Mouse (Mus musculus) hindbrain, postnatal 0 days (tissue): ENCODE results near the gene Actl7b. TPM values are rescaled to one million over a fixed set of nuclear protein-coding genes. Genes with fewer than 3 reads are reported as not detected.
A peak's percentile ranks its signal among the peaks of the same experiment; 100 is the strongest.

Experiments
- ATAC-seq: fragments of 200-750 bp; cut with Nextera tagmentation; 2 replicates; pipeline ENCODE4 v1.8.0; 2017; ENCODE audit warnings: mild to moderate bottlenecking, moderate TSS enrichment, moderate library complexity
- DNase-seq: peaks from one replicate; pipeline ENCODE4 v3.0.0-alpha.2; 2015; ENCODE audit warnings: low spot score
- H3K27ac ChIP-seq: fragments of 300-500 bp; sonication (generic); 2 replicates; pipeline ENCODE4 v1.5.1; 2014; ENCODE audit warnings: mild to moderate bottlenecking
- H3K27me3 ChIP-seq: fragments of 300-500 bp; sonication (generic); 2 replicates; pipeline ENCODE4 v1.6.1; 2014; ENCODE audit warnings: low read length, mixed read lengths; ENCODE audit not compliant: insufficient read depth
- H3K36me3 ChIP-seq: fragments of 300-500 bp; sonication (generic); 2 replicates; pipeline ENCODE4 v1.6.1; 2014; ENCODE audit warnings: low read length, mixed read lengths; ENCODE audit not compliant: insufficient read depth
- H3K4me1 ChIP-seq: fragments of 300-500 bp; sonication (generic); 2 replicates; pipeline ENCODE4 v1.6.1; 2014; ENCODE audit warnings: antibody characterized with exemption, low read length, mixed read lengths; ENCODE audit not compliant: insufficient read depth
- H3K4me2 ChIP-seq: fragments of 300-500 bp; sonication (generic); 2 replicates; pipeline ENCODE4 v1.6.1; 2014; ENCODE audit warnings: low read depth, mild to moderate bottlenecking, low read length, moderate library complexity, mixed read lengths
- H3K4me3 ChIP-seq: fragments of 300-500 bp; sonication (generic); 2 replicates; pipeline ENCODE4 v1.5.1; 2014; ENCODE audit warnings: low read length
- H3K9ac ChIP-seq: fragments of 300-500 bp; sonication (generic); replicated peaks from 2 replicates; pipeline ENCODE4 v1.6.1; 2014; ENCODE audit warnings: mild to moderate bottlenecking, low read length, moderate library complexity, mixed read lengths
- H3K9me3 ChIP-seq: fragments of 300-500 bp; sonication (generic); 2 replicates; pipeline ENCODE4 v1.6.1; 2016; ENCODE audit warnings: low read length, mixed read lengths
- CTCF ChIP-seq: IDR thresholded peaks from 2 replicates; pipeline ENCODE4 v1.5.1; 2016; ENCODE audit warnings: antibody characterized with exemption, control low read depth, low read depth
- WGBS: fragments of 180-500 bp; shearing (Covaris S2); extraction: QIAGEN DNeasy Blood & Tissue Kit; methylation state at CpG from one replicate; pipeline ENCODE4 v1.1.7; 2014; 5-methylcytosine and 5-hydroxymethylcytosine counted together
- polyA plus RNA-seq: library from polyadenylated mRNA; unstranded; fragments of >200 nt; fragmentation: Nextera tagmentation; extraction: Ambion mirVana; gene quantifications from 2 replicates; pipeline ENCODE4 v1.2.1, GENCODE M21; 2015
- total RNA-seq: library from RNA; depleted of rRNA; stranded (reverse); fragments of >200 nt; gene quantifications from 2 replicates; pipeline ENCODE4 v1.2.3, GENCODE M21; 2014; rRNA removed

Actl7b gene
- total and polyA plus RNA-seq, 2 experiments from 2014 or later: 0.16 TPM; not detected in 1

- TF ChIP-seq CTCF: no peak
These were observed 24.4 kb downstream of the Actl7b start for GRCm38 (mm10) chr4:56716801-56717200.

GRCm38 (mm10) chr4:56713155-56713554 is 28.1 kb downstream of the Actl7b start:
- no peaks in the 10 kb centered on the region for H3K27me3 ChIP-seq
- no peak overlapping the region for H3K9ac ChIP-seq
- H3K9me3 ChIP-seq: no peaks in the 10 kb centered on the region
- H3K4me2 ChIP-seq: no peak overlapping the region
- H3K27ac ChIP-seq: no peak overlapping the region
- H3K4me1 ChIP-seq: no peaks in the 10 kb centered on the region
- 79% methylated on average over 3 of the region's 3 CpGs for WGBS
- H3K4me3 ChIP-seq: no peak overlapping the region
- ATAC-seq: no peak
- no peak for DNase-seq
- H3K36me3 ChIP-seq: no peaks in the 10 kb centered on the region
- no peak for TF ChIP-seq CTCF

More at GRCm38 (mm10) chr4:56716801-56717200, 24.4 kb downstream of the Actl7b start:
- WGBS: 47% methylated on average over 5 of the region's 5 CpGs
- Histone ChIP-seq H3K27me3 (no peaks in the 10 kb centered on the region), H3K4me3 (no peak overlapping the region), H3K27ac (no peak overlapping the region), H3K9ac (no peak overlapping the region), H3K4me1 (no peaks in the 10 kb centered on the region), H3K9me3 (no peaks in the 10 kb centered on the region), H3K4me2 (no peak overlapping the region), H3K36me3 (no peaks in the 10 kb centered on the region)
- ATAC-seq (no peak), DNase-seq (no peak)

GRCm38 (mm10) chr4:56702234-56702633 is 39.0 kb downstream of the Actl7b start:
- Histone ChIP-seq H3K4me3 (no peak overlapping the region), H3K4me1 (no peaks in the 10 kb centered on the region), H3K27me3 (no peaks in the 10 kb centered on the region), H3K27ac (no peak overlapping the region), H3K4me2 (peak overlapping the region; percentile 17; the same call in 1 of the 2 replicates), H3K9me3 (no peaks in the 10 kb centered on the region), H3K9ac (no peak overlapping the region), H3K36me3 (no peaks in the 10 kb centered on the region)
- WGBS: 7% methylated on average over 10 of the region's 10 CpGs
- TF ChIP-seq CTCF: no peak
- no peak for DNase-seq
- no peak for ATAC-seq

- WGBS: 80% methylated on average over 5 of the region's 5 CpGs
- Histone ChIP-seq H3K27ac (no peak overlapping the region), H3K36me3 (no peaks in the 10 kb centered on the region), H3K4me3 (no peak overlapping the region), H3K4me1 (no peaks in the 10 kb centered on the region), H3K9me3 (no peaks in the 10 kb centered on the region), H3K27me3 (no peaks in the 10 kb centered on the region), H3K4me2 (no peak overlapping the region), H3K9ac (no peak overlapping the region)
- no peak for TF ChIP-seq CTCF
- ATAC-seq: no peak
- no peak for DNase-seq
These were observed 42.6 kb downstream of the Actl7b start for GRCm38 (mm10) chr4:56698671-56699070.

GRCm38 (mm10) chr4:56696401-56696800 is 44.8 kb downstream of the Actl7b start:
- H3K9me3 ChIP-seq: no peaks in the 10 kb centered on the region
- no peak overlapping the region for H3K4me3 ChIP-seq

More at GRCm38 (mm10) chr4:56696401-56696800, 44.8 kb downstream of the Actl7b start:
- H3K4me2 ChIP-seq: no peak overlapping the region
- no peak overlapping the region for H3K9ac ChIP-seq
- no peaks in the 10 kb centered on the region for H3K27me3 ChIP-seq
- no peak overlapping the region for H3K27ac ChIP-seq
- ATAC-seq (no peak), DNase-seq (no peak)
- H3K36me3 ChIP-seq: no peaks in the 10 kb centered on the region
- no peak for TF ChIP-seq CTCF
- WGBS: 76% methylated on average over 7 of the region's 7 CpGs
- H3K4me1 ChIP-seq: no peaks in the 10 kb centered on the region

Other genes with a start within 250 kb of the Actl7b start
- gene Gm26657, start 1.4 kb downstream of the Actl7b start, total RNA-seq: not detected in 2 replicates
- not detected in 2 replicates for gene Gm26657, start 1.4 kb downstream of the Actl7b start, polyA plus RNA-seq
- gene Actl7a, start 2.0 kb upstream of the Actl7b start, total RNA-seq: not detected in 2 replicates
- not detected in 2 replicates for gene Actl7a, start 2.0 kb upstream of the Actl7b start, polyA plus RNA-seq
- gene Elp1, start 60.9 kb upstream of the Actl7b start, total RNA-seq: 94.6 and 95.6 TPM in 2 replicates
- 41.6 and 44.2 TPM in 2 replicates for gene Elp1, start 60.9 kb upstream of the Actl7b start, polyA plus RNA-seq
- gene Fam206a, start 60.9 kb upstream of the Actl7b start, total RNA-seq: 9.1 and 9.6 TPM in 2 replicates
- 9.4 and 9.7 TPM in 2 replicates for gene Fam206a, start 60.9 kb upstream of the Actl7b start, polyA plus RNA-seq
- 9.5 and 16.3 TPM in 2 replicates for gene Ctnnal1, start 123.7 kb upstream of the Actl7b start, total RNA-seq
- 17.8 and 20.2 TPM in 2 replicates for gene Ctnnal1, start 123.7 kb upstream of the Actl7b start, polyA plus RNA-seq
- 27.9 and 31.6 TPM in 2 replicates for gene Tmem245, start 206.0 kb upstream of the Actl7b start, total RNA-seq
- gene Tmem245, start 206.0 kb upstream of the Actl7b start, polyA plus RNA-seq: 11.4 and 12.3 TPM in 2 replicates
- 38.1 and 38.3 TPM in 2 replicates for gene Frrs1l, start 248.9 kb upstream of the Actl7b start, total RNA-seq
- 21.8 and 22.5 TPM in 2 replicates for gene Frrs1l, start 248.9 kb upstream of the Actl7b start, polyA plus RNA-seq